Mouse (Mus musculus): Measurements from ENCODE around the gene Creb5. TPM values are rescaled to one million over a fixed set of nuclear protein-coding genes. Genes with fewer than 3 reads are reported as not detected.

Gene Creb5
- total RNA-seq, 4 experiments from 2014 or later: 4.2 to 7.4 (median 5.0) TPM

DNA sequence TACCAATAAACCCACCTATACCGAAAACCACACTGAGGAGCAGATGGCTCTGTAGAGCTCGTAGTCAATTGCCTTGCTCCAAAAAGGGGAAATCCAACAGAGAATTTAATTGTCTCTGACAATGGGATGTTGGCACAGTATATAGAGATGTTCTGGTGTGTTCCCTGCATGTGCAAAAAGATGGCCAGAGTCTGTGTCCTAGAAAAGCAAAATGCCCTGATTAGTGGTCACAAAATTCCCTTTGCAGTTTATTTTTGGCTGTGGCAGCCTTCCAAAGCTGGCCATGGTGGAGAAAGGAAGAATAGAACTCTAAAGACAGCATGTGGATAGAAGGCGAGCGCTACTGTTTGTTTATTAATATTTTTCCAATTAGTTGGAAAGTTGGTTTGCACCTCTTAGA lies 250.5 kb downstream of the Creb5 start:
- no peak for DNase-seq (ENCODE audit: low spot score in 2 of 2)

DNA sequence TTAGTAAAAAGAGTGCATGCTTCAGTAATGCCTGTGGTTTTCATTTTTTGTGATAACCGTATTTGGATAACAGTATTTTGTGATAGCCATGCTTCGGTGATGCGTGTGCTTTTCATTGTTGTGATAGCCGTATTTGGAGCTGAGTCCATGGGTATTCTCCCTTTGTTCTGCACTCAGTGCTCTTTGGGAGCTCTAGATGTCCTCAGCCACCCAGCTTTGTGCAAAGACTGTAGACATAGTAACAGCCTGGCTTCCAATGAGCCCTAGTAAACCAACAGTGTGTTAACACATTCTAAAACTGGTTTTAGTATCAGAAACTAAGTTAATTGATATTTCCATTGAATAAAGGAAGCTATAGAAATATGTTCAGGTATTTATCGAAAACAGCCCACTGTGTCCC lies 254.7 kb downstream of the Creb5 start:
- DNase-seq (ENCODE audit: low spot score in 2 of 2): no peak

DNA sequence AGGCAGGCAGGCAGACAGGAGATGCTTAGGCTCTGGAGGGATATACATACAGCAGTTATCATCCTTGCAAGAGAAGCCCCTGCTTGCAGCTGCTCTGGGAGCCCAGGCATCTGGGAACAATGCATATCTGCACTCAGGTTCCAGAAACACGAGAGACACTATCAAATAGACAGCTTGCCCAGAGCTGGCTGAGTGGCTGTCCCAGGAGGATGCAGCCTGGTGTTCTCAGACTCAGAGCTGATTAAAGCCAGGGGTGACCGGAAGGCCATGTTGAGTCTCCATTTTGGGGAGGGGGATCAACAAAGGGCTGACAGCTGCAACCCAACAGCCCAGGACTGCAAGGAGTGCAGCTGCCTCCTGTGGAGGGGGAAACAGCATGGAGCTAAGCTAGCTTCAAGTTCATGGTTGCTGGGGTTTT lies 258.4 kb downstream of the Creb5 start:
- DNase-seq (ENCODE audit: low spot score in 2 of 2): no peak

DNA sequence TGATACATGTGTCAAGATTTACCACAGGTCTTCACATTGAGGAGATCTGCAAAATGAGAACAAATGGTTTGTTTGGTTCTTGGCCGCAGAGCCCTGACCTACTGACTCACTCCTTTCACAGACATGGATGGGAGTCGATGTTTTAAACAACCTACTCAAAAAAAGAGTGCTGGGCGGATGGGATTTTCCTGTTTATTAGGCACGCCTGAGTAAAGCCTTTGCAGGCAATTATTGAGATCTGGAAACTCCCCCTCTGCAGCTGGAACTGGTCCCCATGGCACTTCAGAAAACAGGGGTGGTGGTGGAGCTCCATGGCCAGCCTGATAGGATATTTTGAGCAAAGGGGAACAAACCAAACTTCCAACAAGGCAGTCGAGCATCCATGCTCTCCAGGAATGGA lies 258.9 kb downstream of the Creb5 start:
- DNase-seq (ENCODE audit: low spot score in 2 of 2): no peak

DNA sequence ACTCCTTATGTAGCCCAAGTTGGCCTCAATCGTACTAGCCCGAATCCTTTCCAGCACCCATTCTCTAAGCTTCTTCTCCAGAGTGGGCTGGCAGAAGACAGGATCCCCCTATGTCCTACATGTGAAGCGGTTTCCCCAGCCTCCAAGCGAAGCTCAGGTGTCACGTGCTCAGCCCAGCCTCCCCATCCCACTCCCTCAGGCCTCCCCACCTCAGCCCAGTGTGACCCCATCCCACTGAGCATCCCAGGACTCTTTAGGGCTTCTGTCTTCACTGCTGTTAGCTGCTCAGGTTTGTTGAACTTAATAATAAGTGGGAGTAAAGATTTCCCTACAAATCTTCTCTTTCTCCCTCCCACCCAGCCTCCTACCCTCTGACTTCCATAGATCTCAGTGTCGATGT lies 261.2 kb downstream of the Creb5 start:
- DNase-seq (ENCODE audit: low spot score in 2 of 2): no peak

DNA sequence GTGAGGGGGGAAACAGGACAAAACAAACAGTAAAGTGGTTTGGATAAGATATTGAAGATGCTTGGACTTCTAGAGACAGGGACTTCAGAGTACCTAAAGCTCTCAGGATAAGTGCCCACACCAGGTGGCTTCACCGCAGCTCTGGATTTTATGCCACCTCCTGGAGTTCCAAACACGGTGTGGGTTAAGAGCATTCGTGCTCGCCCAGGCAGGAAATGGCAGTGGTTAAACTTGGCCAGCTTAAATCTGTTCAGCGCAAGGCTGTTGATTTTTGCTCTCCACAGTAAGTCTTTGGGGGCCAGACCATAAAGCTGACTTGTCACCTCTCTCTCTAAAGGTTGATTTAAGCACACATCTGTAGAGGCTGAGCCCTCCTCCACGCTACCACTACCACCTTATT lies 262.3 kb downstream of the Creb5 start:
- DNase-seq (ENCODE audit: low spot score in 2 of 2): no peak

DNA sequence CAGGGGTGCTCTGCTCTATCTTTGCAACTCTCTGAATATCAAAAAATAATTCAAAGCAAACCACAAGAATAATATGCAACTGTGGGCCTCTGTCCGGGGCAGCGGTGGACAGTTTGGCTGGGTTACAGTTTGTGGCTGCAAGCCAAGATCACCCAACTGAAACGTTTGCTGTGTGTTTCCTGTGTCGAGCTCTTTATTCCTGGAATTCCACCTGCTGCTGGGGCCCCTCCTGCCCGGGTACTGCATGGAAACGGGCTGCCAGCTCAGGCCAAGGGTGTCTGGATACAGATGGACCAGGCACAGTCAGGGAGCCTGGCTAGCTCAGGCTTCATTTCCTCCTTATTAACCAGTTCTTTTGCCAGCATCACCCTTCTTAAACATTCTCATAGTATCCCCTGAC lies 269.0 kb downstream of the Creb5 start:
- no peak for DNase-seq (ENCODE audit: low spot score in 2 of 2)

DNA sequence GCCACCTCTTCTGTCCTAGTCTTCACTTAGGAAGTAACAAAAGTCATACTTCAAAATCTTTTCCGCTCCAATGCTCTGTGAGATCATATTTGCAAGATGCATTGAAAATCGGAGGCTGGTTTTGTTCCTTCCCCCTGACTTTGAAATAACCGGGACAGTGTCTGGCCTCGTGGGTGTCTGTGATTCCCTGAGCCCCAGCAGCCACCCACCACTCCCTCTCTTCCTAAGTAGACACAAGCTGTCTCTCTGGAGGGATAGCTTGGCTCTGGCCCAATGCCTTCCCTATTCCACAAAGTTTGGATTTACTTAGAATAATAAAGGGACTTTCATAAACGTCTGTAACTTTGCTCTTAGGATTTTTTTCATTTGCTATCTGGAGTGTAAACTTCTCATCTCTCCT lies 273.9 kb downstream of the Creb5 start:
- no peak for DNase-seq (ENCODE audit: low spot score in 2 of 2)

DNA sequence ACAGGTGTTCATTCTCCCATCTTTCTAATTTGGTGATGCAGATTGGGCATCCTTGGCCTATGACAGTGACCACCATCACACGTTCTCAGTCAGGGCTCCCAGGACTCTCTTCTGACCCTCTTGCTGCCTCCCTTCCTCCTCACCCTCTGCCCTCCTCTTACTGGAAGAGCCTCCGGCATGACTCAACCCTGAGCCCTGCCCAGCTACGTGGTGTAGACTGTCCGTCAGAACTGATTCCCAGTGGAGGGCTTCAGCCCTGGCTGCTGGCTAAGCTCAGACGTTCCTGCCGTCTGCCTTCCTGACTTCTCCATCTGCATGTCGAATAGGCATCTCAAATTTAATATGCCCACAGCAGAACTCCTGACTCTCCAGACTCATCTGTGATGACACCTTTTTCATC lies 275.5 kb downstream of the Creb5 start:
- DNase-seq (ENCODE audit: low spot score in 2 of 2): no peak

DNA sequence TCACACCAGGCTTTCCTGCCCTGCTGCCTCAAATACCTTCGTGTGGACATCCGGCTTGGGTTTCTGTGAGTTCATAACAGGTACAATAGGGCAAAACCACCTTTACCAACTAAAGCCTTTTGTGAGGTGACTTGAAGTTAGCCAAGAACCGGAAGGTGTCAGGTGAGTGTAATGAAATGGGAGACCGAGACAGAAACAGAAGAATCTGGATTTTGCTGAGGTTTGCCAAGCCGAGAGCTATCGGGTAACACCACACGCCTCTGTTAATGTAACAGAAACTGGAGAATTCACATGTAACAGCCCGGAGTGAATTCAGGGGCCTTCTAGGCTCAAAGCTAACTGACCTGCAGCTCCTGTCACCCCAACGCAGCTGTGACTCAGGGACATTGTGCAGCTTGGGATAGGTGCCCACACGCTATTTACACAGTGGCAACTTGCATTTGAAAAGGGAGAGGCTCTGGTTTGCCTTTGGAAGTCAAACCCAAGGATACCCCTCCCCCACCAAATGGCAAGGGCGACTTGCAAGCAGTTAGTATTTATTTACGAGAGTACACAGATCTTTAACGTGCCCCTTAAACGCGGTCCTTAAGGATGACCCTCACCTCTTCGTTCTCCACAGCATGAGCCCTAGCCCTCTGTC lies 276.6 kb downstream of the Creb5 start:
- DNase-seq (ENCODE audit: low spot score in 2 of 2): no peak

DNA sequence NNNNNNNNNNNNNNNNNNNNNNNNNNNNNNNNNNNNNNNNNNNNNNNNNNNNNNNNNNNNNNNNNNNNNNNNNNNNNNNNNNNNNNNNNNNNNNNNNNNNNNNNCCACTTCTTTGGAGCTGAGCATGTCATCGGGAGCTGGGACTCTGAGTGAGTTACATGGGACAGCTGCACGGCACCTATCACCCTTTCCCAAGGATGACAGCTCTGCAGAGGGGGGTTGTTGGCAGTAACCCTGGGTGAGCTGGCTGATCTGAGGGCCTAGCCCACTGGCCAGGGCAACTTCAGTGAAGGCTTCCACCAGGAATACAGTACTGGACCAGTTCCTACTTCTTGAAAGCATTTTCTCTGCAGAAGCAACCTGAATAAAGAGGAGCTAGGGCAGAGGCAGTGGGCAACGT lies 282.4 kb downstream of the Creb5 start:
- DNase-seq (ENCODE audit: low spot score in 2 of 2): no peak

DNA sequence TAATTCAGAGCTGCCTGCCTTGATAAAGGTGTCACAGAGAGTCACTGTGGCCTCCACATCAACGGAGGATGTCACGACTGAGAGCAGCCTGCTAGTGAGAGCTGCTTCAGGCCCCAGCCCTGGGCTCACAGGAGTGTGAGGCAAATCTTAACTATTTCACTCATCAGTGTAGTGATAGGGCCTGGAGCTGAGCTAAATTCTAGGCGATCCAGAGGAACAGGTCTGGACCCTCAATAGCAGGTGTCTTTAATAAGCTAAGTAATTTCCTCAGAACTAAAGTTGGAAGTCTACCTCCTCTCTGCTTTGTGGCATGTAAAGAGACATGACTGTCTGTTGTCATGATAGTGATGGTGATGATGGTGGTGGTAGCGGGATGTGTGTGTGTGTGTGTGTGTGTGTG lies 283.8 kb downstream of the Creb5 start:
- no peak for DNase-seq (ENCODE audit: low spot score in 2 of 2)

DNA sequence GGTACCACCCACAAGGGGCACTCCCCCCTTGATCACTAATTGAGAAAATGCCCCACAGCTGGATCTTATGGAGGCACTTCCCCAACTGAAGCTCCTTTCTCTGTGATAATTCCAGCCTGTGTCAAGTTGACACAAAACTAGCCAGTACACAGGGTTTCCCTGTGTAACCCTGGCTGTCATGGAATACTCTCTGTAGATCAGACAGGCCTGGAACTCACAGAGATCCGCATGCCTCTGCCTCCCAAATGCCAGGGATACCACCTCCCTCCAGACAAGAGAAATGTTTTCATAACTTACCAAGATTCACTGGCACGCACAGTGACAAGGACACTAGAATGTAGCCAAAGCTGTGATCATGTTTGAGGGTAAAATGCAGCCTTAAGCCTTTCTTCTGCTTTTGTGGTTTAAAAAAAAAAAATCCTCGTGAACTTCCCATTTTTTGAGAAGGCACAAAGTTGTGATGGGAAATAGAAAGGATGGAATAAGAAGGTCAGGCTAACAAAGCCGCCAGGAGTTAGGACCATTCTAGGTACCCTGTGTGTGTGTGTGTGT lies 284.6 kb downstream of the Creb5 start:
- no peak for DNase-seq (ENCODE audit: low spot score in 2 of 2)

DNA sequence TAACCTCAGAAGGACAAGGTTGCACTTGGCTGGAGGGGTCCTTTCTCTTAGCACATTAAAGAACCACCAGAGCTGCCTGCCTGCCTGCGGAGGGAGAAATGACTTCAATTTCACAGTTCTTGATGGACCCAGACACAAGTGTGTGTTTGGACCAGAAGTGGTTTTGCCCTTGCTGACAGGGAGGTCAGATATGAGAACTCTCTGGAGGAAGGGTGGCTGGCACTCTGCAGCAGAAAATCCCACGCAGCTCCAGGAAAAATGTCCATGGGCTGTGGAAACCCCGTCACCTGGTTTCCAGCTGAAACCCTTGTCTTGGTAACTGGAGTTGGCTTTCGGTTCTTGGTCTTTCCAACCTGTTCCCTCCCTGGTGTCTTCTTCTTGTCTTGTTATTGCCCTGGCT lies 285.4 kb downstream of the Creb5 start:
- no peak for DNase-seq (ENCODE audit: low spot score in 2 of 2)

DNA sequence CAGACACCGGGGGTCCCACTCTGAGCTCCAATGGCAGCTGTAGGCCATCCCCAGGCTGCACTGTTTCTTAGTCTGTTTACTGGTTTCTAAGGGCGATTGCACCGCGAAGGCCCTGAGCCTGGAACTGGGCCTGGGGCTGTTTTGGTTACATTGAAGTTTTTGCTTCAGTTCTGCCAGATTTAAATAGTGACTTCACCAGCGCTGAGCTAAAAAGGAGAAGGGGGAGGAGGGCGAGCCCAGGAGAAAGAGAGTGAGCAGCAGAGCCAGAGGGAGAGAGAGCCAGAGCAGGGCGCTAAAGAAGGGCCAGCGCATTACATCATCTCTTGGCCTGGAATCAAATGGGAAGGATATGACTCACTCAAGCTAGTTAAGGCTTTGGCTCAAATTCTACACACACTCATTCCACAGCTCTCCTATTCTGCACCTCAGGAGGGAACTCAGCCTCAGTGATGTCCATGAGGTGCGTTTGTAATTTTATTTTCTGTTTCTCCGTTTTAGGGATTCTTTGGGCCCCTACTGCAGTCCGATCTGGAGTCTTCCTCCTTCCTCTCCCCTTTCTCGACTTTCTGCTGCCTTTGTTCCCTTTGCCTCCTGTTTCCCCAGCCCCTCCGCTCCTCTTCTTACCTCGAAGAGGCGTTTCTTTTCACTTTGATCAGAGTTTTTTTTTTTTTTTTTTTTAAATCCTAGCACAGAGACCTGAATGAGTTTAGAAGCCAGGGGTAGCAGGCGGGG lies 286.1 kb downstream of the Creb5 start:
- DNase-seq (ENCODE audit: low spot score in 2 of 2): peak; percentile 84 to 88

DNA sequence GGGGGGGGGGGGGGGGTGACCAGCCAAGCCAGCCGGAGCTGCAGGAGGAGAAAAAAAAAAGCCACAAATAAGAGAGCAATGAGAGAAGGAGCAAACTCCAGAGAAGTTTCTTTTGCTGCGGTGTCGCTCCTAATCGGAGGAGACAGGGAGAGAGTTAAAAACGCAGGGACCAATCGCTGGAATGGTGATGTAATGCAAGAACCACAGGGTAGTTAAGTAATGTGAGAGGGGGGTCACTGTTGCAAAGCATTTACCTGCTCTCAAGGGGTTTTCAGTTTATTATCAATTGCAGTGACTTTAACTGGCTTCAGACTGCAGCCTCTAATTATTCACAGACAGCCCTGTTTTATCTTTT lies 286.6 kb downstream of the Creb5 start:
- no peak for DNase-seq (ENCODE audit: low spot score in 2 of 2)

DNA sequence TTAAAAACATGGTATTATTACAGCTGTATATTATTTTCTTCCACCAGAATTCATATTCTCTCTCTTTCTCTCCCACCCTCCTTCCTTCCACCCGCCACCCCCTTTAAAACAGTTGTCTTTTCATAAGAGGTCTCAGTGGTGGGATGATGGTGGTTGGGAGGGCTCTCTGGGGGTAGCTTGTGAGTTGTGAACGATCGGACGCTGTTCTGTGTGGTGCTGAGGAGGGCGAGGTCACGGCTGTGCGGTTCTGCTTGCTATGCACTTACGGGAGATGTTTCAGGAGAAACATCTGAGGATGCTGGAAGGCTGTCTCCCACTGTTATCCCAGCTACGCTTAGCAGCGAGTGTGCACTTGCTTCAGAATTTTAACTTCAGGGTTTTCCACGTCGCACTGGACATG lies 287.0 kb downstream of the Creb5 start:
- DNase-seq (ENCODE audit: low spot score in 2 of 2): no peak

DNA sequence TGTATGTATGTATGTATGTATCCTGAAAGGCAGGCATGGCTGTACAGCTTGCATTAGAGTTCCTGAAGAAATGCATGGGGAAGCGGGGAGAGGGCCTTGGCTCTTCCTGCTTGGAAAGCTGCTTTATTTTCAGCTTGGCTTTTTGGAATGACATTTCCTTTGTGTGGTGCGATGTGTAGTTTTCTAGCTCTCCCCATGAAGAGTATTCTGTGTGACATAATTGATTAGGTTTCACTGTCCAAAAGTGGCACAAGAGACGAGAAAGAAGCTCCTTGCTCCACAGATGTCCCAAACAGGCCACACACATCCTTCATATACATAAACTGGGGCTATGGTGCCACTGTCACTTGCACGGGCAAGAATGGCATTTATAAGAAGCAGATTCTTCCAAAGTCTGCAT lies 288.1 kb downstream of the Creb5 start:
- DNase-seq (ENCODE audit: low spot score in 2 of 2): no peak

DNA sequence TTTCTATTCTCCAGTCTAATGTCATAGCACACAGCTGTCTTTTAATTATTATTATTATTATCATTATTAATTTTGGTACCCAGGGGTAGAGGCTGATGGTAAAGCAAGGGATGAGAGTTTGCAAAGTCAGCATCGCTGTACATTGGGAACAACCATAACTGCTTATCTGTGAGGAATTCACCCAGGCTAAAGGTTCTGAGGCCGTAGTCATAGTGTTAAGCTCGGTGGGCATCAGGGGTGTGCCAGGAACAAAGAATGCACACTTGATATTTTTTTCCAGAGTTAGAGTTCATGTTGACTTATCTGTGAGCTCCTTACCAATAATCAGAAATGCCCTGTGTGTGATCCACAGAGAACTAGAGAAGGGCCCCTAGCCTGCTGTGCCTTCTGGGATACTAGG lies 288.8 kb downstream of the Creb5 start:
- DNase-seq (ENCODE audit: low spot score in 2 of 2): no peak

DNA sequence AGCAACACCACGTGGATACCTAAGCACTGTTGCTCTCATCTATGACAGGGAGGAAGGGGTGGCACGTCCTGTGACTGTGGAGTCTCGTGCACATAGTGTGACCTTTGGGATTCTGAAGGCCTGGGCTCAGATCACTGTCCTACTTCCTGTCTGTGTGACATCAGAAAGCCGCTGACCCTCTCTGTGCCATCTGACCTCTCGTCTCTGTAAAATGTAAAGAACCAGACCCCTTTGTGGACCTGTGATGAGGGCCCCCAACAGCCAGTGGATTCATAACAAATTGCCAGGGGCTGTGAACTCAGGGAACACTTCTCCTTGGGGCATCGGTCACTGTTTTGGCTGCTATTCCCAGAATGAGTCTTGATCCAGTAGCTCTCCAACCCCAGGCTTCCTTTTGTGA lies 289.8 kb downstream of the Creb5 start:
- no peak for DNase-seq (ENCODE audit: low spot score in 2 of 2)

DNA sequence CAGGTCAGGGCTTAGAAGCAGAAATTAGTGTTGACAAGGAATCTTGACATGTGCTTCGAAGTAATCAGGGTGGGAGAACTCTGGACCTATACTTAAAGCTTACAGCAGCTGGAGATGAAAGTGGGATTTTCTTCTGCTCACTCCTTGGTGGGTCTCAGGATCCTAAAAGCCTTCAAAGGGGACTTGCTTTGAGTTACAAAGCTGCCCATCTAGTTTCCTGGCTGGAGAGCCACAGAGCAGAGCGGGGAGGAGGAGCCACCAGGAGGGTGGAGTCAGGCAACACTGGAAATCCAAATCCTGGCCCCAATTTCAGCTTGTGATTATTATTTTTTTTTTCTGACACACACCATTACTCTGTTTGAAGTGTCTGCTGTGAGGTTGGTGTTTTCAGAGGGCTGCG lies 290.7 kb downstream of the Creb5 start:
- DNase-seq (ENCODE audit: low spot score in 2 of 2): no peak

DNA sequence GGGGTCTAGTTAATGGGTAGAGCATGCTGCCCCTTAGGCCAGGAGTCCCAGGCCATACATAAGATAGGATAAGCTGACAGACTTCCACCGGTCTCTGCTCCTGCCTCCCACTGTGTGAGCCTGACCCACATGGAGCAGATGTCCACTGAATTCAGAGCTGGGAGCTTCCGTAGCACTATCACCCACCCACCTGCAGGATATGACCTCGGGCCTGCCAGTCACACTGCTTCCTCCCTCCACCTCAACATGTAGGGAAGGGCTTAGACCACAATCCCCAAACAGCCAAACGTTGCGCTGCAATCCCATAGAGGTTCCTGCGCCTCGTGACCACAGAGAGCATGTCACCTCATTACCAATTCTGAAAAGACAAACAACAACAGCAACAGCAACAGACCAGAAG lies 293.3 kb downstream of the Creb5 start:
- no peak for DNase-seq (ENCODE audit: low spot score in 2 of 2)

DNA sequence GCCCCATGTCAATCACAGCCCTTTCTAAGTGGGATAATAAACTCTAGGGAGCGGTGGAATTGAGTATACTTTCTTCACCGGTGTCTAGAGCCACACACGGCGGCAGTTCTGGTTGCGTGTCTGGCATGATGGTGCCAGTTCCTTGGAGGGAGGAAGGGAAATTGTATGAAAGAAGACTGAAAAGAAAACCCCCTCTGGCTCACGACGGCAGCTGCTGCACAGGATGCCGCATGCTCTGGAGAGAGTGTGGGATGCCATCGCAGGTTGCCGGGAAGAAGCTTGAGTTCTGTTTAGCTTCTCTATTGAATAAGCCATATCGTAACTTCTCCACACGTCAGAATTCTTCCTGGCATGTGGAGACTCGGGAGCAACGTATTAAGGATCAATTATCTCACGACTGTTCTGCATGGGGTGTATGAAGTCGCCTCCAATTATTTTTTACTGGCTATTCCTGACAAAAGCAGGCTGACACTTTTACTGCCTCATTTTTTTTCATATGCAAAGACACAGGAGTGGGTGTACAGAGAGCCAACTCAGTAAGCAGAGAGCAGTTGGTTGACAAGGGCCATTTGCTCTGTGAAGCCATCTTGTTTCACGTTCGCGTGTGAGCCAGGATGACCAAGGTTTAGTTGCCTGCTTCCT lies 296.3 kb downstream of the Creb5 start:
- DNase-seq (ENCODE audit: low spot score in 2 of 2): no peak

Measured in layer of hippocampus, adult 8-10 months (tissue).